ENCODE assay signal across 27 mouse cellular contexts in genomic region chr5:91578924-91579323, GRCm38 (mm10).
DNase-seq lines count a peak whose midpoint lies in the region; ATAC-seq lines count a peak whose summit lies in the region.
"Had no signal": no experiment of that assay in that cellular context is flagged by ENCODE, and none has a peak within 500 bp of the region (broad histone marks: within the 10 kb centered on the region; RNA-seq: fewer than 3 reads in every experiment).

No protein-coding gene starts in this region.

- intact Hi-C loops in gastrocnemius, postnatal 14 days (cut with DNase I; ENCODE audit: low total_unique reads): no loop called here
- intact Hi-C loops in heart, postnatal 36 days (cut with DNase I): no loop called here

- 82% methylated on average over 7 of the region's 7 CpGs for WGBS in forebrain, embryonic 13.5 days
- 91% methylated on average over 7 of the region's 7 CpGs for WGBS in forebrain, embryonic 10.5 days
- 77% methylated on average over 7 of the region's 7 CpGs for WGBS in hindbrain, embryonic 16.5 days
- WGBS in hindbrain, embryonic 13.5 days: 86% methylated on average over 7 of the region's 7 CpGs

- H3K36me3 ChIP-seq in forebrain, embryonic 13.5 days (ENCODE audit: poor library complexity, severe bottlenecking): no peaks in the 10 kb centered on the region
- no peaks in the 10 kb centered on the region for H3K36me3 ChIP-seq in forebrain, embryonic 10.5 days (replicated peaks)
- no peaks in the 10 kb centered on the region for H3K36me3 ChIP-seq in hindbrain, embryonic 16.5 days (ENCODE audit: control insufficient read depth, insufficient read depth, low read length)
- no peaks in the 10 kb centered on the region for H3K36me3 ChIP-seq in hindbrain, embryonic 13.5 days
- H3K36me3 ChIP-seq: embryonic facial prominence, embryonic 10.5 days; heart, embryonic 13.5 days; hindbrain, embryonic 12.5 days; limb, embryonic 10.5 days; liver, embryonic 15.5 days; lung, embryonic 15.5 days; midbrain, embryonic 13.5 days had no signal

- H3K27me3 ChIP-seq in forebrain, embryonic 13.5 days: no peaks in the 10 kb centered on the region
- H3K27me3 ChIP-seq in forebrain, embryonic 10.5 days (ENCODE audit: poor library complexity, severe bottlenecking): no peaks in the 10 kb centered on the region
- H3K27me3 ChIP-seq in hindbrain, embryonic 16.5 days (replicated peaks; ENCODE audit: control insufficient read depth, insufficient read depth, low read length): no peaks in the 10 kb centered on the region
- no peaks in the 10 kb centered on the region for H3K27me3 ChIP-seq in hindbrain, embryonic 13.5 days
- H3K27me3 ChIP-seq: heart, embryonic 13.5 days; hindbrain, embryonic 12.5 days; liver, embryonic 15.5 days; midbrain, embryonic 13.5 days had no signal

- no peaks in the 10 kb centered on the region for H3K4me1 ChIP-seq in forebrain, embryonic 13.5 days
- H3K4me1 ChIP-seq in forebrain, embryonic 10.5 days: no peaks in the 10 kb centered on the region; the same call in 1 of the 2 replicates
- H3K4me1 ChIP-seq in hindbrain, embryonic 16.5 days (ENCODE audit: control insufficient read depth, insufficient read depth, low read depth, low read length): no peaks in the 10 kb centered on the region
- H3K4me1 ChIP-seq in hindbrain, embryonic 13.5 days (replicated peaks): no peaks in the 10 kb centered on the region
- H3K4me1 ChIP-seq: embryonic facial prominence, embryonic 10.5 days; hindbrain, embryonic 12.5 days; limb, embryonic 10.5 days; liver, embryonic 15.5 days; lung, embryonic 15.5 days; midbrain, embryonic 13.5 days had no signal

- no peak for DNase-seq in forebrain, embryonic 10.5 days (ENCODE audit: extremely low spot score, low spot score)
- peak; percentile 17 for DNase-seq in gastrocnemius, postnatal 14 days
- no peak for DNase-seq in gastrocnemius, postnatal 10 days
- DNase-seq in heart, postnatal 36 days: peak; percentile 19 to 34
- no peak for DNase-seq in thymus, postnatal 25 days
- DNase-seq: adrenal gland, postnatal 10 days; cerebellum, adult 9-10 months; kidney, postnatal 25 days; liver; lung, postnatal 36 days; right cerebral cortex, postnatal 14 days; thymus, adult 2 months had no signal

- H3K9me3 ChIP-seq in forebrain, embryonic 13.5 days (replicated peaks): no peaks in the 10 kb centered on the region
- no peaks in the 10 kb centered on the region for H3K9me3 ChIP-seq in forebrain, embryonic 10.5 days
- H3K9me3 ChIP-seq in hindbrain, embryonic 16.5 days (ENCODE audit: control insufficient read depth, low read length): no peaks in the 10 kb centered on the region
- H3K9me3 ChIP-seq in hindbrain, embryonic 13.5 days: no peaks in the 10 kb centered on the region
- H3K9me3 ChIP-seq: embryonic facial prominence, embryonic 10.5 days; heart, embryonic 13.5 days; hindbrain, embryonic 12.5 days; limb, embryonic 10.5 days; liver, embryonic 15.5 days; lung, embryonic 15.5 days; megakaryocyte, embryonic 14.5 days; midbrain, embryonic 13.5 days had no signal

- no peak overlapping the region for H3K27ac ChIP-seq in forebrain, embryonic 13.5 days
- H3K27ac ChIP-seq in forebrain, embryonic 10.5 days: no peak overlapping the region
- H3K27ac ChIP-seq in hindbrain, embryonic 16.5 days (ENCODE audit: low read depth, low read length): no peak overlapping the region
- H3K27ac ChIP-seq in hindbrain, embryonic 13.5 days: no peak overlapping the region
- H3K27ac ChIP-seq: embryonic facial prominence, embryonic 10.5 days; heart, embryonic 13.5 days; hindbrain, embryonic 12.5 days; layer of hippocampus, adult 2 months; limb, embryonic 10.5 days; liver, embryonic 15.5 days; lung, embryonic 15.5 days; midbrain, embryonic 13.5 days; stomach, postnatal 0 days had no signal

- H3K4me2 ChIP-seq in forebrain, embryonic 13.5 days: no peak overlapping the region
- no peak overlapping the region for H3K4me2 ChIP-seq in hindbrain, embryonic 16.5 days (ENCODE audit: low read length)
- H3K4me2 ChIP-seq in hindbrain, embryonic 13.5 days: no peak overlapping the region
- H3K4me2 ChIP-seq: heart, embryonic 13.5 days; hindbrain, embryonic 12.5 days; liver, embryonic 15.5 days; lung, embryonic 15.5 days; midbrain, embryonic 13.5 days had no signal

- no peak overlapping the region for H3K4me3 ChIP-seq in forebrain, embryonic 13.5 days
- no peak overlapping the region for H3K4me3 ChIP-seq in forebrain, embryonic 10.5 days
- no peak overlapping the region for H3K4me3 ChIP-seq in hindbrain, embryonic 16.5 days (ENCODE audit: low read length)
- H3K4me3 ChIP-seq in hindbrain, embryonic 13.5 days: no peak overlapping the region
- H3K4me3 ChIP-seq: embryonic facial prominence, embryonic 10.5 days; heart, embryonic 13.5 days; hindbrain, embryonic 12.5 days; layer of hippocampus, adult 2 months; limb, embryonic 10.5 days; liver, embryonic 15.5 days; lung, embryonic 15.5 days; megakaryocyte, embryonic 14.5 days; midbrain, embryonic 13.5 days had no signal

- H3K9ac ChIP-seq in forebrain, embryonic 13.5 days: no peak overlapping the region
- H3K9ac ChIP-seq in hindbrain, embryonic 16.5 days (ENCODE audit: low read depth, low read length): no peak overlapping the region
- no peak overlapping the region for H3K9ac ChIP-seq in hindbrain, embryonic 13.5 days
- H3K9ac ChIP-seq: heart, embryonic 13.5 days; hindbrain, embryonic 12.5 days; liver, embryonic 15.5 days; lung, embryonic 15.5 days; midbrain, embryonic 13.5 days had no signal

- ATAC-seq in forebrain, embryonic 13.5 days: peak; percentile 21; the same call in 1 of the 2 replicates
- ATAC-seq in hindbrain, embryonic 16.5 days: 0 out of 2 replicates have a peak, but pooled peaks have one; percentile 56
- no peak for ATAC-seq in hindbrain, embryonic 13.5 days (ENCODE audit: low FRiP score)
- ATAC-seq: activated CD4-positive, CD25-positive, alpha-beta regulatory T cell, adult 4 months; intestine, postnatal 0 days; midbrain, embryonic 13.5 days had no signal

Comparison
In these comparisons a context has a peak if more than half of its experiments do, and no peak if none do; other contexts are left out.
1. DNase-seq: peak in gastrocnemius, postnatal 14 days (single experiment) and heart, postnatal 36 days (2 of 2); none in forebrain, embryonic 10.5 days (single experiment), gastrocnemius, postnatal 10 days (single experiment) and thymus, postnatal 25 days (single experiment).